Mouse (Mus musculus) bone marrow, adult 2 months (tissue): ENCODE results near the gene Gpatch3.

Experiments used
- CTCF ChIP-seq: fragments of 200-500 bp; IDR thresholded peaks from 2 replicates; pipeline ENCODE4 v1.5.1; 2011; ENCODE audit warnings: low read length, control low read depth; ENCODE audit not compliant: control insufficient read depth, insufficient read depth
- POLR2A ChIP-seq: fragments of 200-500 bp; IDR thresholded peaks from 2 replicates; pipeline ENCODE4 v1.6.1; 2011; ENCODE audit warnings: low read depth, mild to moderate bottlenecking, control low read depth, low read length, borderline replicate concordance; ENCODE audit not compliant: control insufficient read depth

GRCm38 (mm10) chr4:133536081-133536480 lies 38.5 kb upstream of the Gpatch3 start:
- no peak for TF ChIP-seq POLR2A
- TF ChIP-seq CTCF, result no peak
